Mouse (Mus musculus) MEL (cell line): ENCODE measurements at regions not wholly inside any gene's neighbourhood (a gene's known extent, or its start where the extent isn't known, plus 50 kb on each side); places are given as distances from the start of the nearest gene placed in this dataset.

Experiments
- DNase-seq: peaks from one replicate; pipeline ENCODE4 v3.0.0; 2011; ENCODE audit warnings: low read depth, low spot score
- H3K27ac ChIP-seq: 2 replicates; pipeline ENCODE4 v1.5.1; 2012; ENCODE audit warnings: low read depth, mild to moderate bottlenecking, control low read depth, low read length, moderate library complexity; ENCODE audit not compliant: control insufficient read depth
- H3K27me3 ChIP-seq, 2 experiments: fragments of 150-350 bp in 1 of 2; sonication (generic) in 1 of 2; 2 replicates each; pipeline ENCODE4 v1.6.1; 2012; ENCODE audit warnings: low read length in 2 of 2, mild to moderate bottlenecking in 2 of 2, improper control_type of control experiment in 1 of 2, moderate library complexity in 1 of 2; ENCODE audit not compliant: insufficient read depth in 2 of 2, control insufficient read depth in 1 of 2
- H3K36me3 ChIP-seq, 2 experiments: 2 replicates each; pipeline ENCODE4 v1.6.1; 2012 to 2014; ENCODE audit warnings: low read length in 2 of 2, improper control_type of control experiment in 1 of 2, inconsistent platforms in 1 of 2, mild to moderate bottlenecking in 1 of 2; ENCODE audit not compliant: insufficient read depth in 2 of 2, control insufficient read depth in 1 of 2
- H3K4me1 ChIP-seq, 2 experiments: fragments of 150-350 bp in 1 of 2; sonication (generic) in 1 of 2; 2 replicates each; pipeline ENCODE4 v1.6.1; 2012; ENCODE audit warnings: low read length in 2 of 2, improper control_type of control experiment in 1 of 2, mild to moderate bottlenecking in 1 of 2; ENCODE audit not compliant: insufficient read depth in 2 of 2, control insufficient read depth in 1 of 2
- H3K4me3 ChIP-seq, 2 experiments: fragments of 150-350 bp in 1 of 2; sonication (generic) in 1 of 2; 2 replicates each; pipeline ENCODE4 v1.5.1; 2012; ENCODE audit warnings: low read depth in 2 of 2, low read length in 2 of 2, mild to moderate bottlenecking in 2 of 2, moderate library complexity in 2 of 2, control low read depth in 1 of 2, improper control_type of control experiment in 1 of 2; ENCODE audit not compliant: control insufficient read depth in 1 of 2, insufficient read depth in 1 of 2
- H3K79me2 ChIP-seq: 2 replicates; pipeline ENCODE4 v1.6.1; 2012; ENCODE audit warnings: mild to moderate bottlenecking, low read length, moderate library complexity; ENCODE audit not compliant: control insufficient read depth, poor library complexity, insufficient read depth
- H3K9ac ChIP-seq: 2 replicates; pipeline ENCODE4 v1.6.1; 2012; ENCODE audit warnings: low read depth, mild to moderate bottlenecking, control low read depth, low read length, moderate library complexity; ENCODE audit not compliant: control insufficient read depth, poor library complexity, severe bottlenecking
- H3K9me3 ChIP-seq: fragments of 150-350 bp; sonication (generic); replicated peaks from 2 replicates; pipeline ENCODE4 v1.6.1; 2012; ENCODE audit warnings: mild to moderate bottlenecking, low read length, improper control_type of control experiment, moderate library complexity; ENCODE audit not compliant: insufficient read depth
- BHLHE40 ChIP-seq: IDR thresholded peaks from 2 replicates; pipeline ENCODE4 v1.6.1; 2012; ENCODE audit warnings: low read depth, mild to moderate bottlenecking, inconsistent platforms, low read length, improper control_type of control experiment, borderline replicate concordance
- CTCF ChIP-seq, 3 experiments: IDR thresholded peaks in 2 of 3; conservative IDR thresholded peaks in 1 of 3; 2 replicates each; pipeline ENCODE4 v1.5.1; 2011 to 2012; ENCODE audit warnings: low read length in 3 of 3, low read depth in 2 of 3, mild to moderate bottlenecking in 2 of 3, improper control_type of control experiment in 1 of 3, inconsistent platforms in 1 of 3, mixed read lengths in 1 of 3, moderate library complexity in 1 of 3; ENCODE audit not compliant: control insufficient read depth in 1 of 3, insufficient read depth in 1 of 3, poor library complexity in 1 of 3, severe bottlenecking in 1 of 3
- EP300 ChIP-seq, 2 experiments: IDR thresholded peaks; 2 replicates each; pipeline ENCODE4 v1.6.1; 2011; ENCODE audit warnings: improper control_type of control experiment in 2 of 2, low read length in 2 of 2, low read depth in 1 of 2, mild to moderate bottlenecking in 1 of 2
- ETS1 ChIP-seq: IDR thresholded peaks from 2 replicates; pipeline ENCODE4 v1.6.1; 2012; ENCODE audit warnings: low read depth, mild to moderate bottlenecking, inconsistent platforms, low read length, improper control_type of control experiment, moderate library complexity
- GABPA ChIP-seq: IDR thresholded peaks from 2 replicates; pipeline ENCODE4 v1.6.1; 2012; ENCODE audit warnings: low read depth, mild to moderate bottlenecking, inconsistent platforms, low read length, improper control_type of control experiment, moderate library complexity
- GATA1 ChIP-seq: IDR thresholded peaks from 2 replicates; pipeline ENCODE4 v1.6.1; 2011; ENCODE audit warnings: low read depth, low read length, improper control_type of control experiment
- HCFC1 ChIP-seq: IDR thresholded peaks from 2 replicates; pipeline ENCODE4 v1.6.1; 2012; ENCODE audit warnings: low read depth, mild to moderate bottlenecking, inconsistent platforms, low read length, improper control_type of control experiment, moderate library complexity
- JUND ChIP-seq: IDR thresholded peaks from 2 replicates; pipeline ENCODE4 v1.6.1; 2011; ENCODE audit warnings: low read depth, mild to moderate bottlenecking, improper control_type of control experiment, low read length
- MAX ChIP-seq: IDR thresholded peaks from 2 replicates; pipeline ENCODE4 v1.6.1; 2011; ENCODE audit warnings: low read length, improper control_type of control experiment
- MAZ ChIP-seq: IDR thresholded peaks from 2 replicates; pipeline ENCODE4 v1.6.1; 2012; ENCODE audit warnings: low read depth, mild to moderate bottlenecking, inconsistent platforms, low read length, improper control_type of control experiment
- MEF2A ChIP-seq: IDR thresholded peaks from 2 replicates; pipeline ENCODE4 v1.6.1; 2014; ENCODE audit warnings: low read depth, mild to moderate bottlenecking, inconsistent platforms, low read length, improper control_type of control experiment; ENCODE audit not compliant: poor library complexity, insufficient replicate concordance, severe bottlenecking; ENCODE audit errors: extremely low read depth
- MYB ChIP-seq: IDR thresholded peaks from 2 replicates; pipeline ENCODE4 v1.6.1; 2011; ENCODE audit warnings: mild to moderate bottlenecking, low read depth, low read length, improper control_type of control experiment
- NRF1 ChIP-seq: IDR thresholded peaks from 2 replicates; pipeline ENCODE4 v1.6.1; 2014; ENCODE audit warnings: low read depth, mild to moderate bottlenecking, inconsistent platforms, low read length, improper control_type of control experiment, moderate library complexity; ENCODE audit not compliant: poor library complexity, insufficient read depth, severe bottlenecking
- POLR2A ChIP-seq, 2 experiments: IDR thresholded peaks; 2 replicates each; pipeline ENCODE4 v1.6.1; 2011 to 2012; ENCODE audit warnings: low read length in 2 of 2, mild to moderate bottlenecking in 2 of 2, control low read depth in 1 of 2, improper control_type of control experiment in 1 of 2, low read depth in 1 of 2, moderate library complexity in 1 of 2; ENCODE audit not compliant: control insufficient read depth in 1 of 2, insufficient read depth in 1 of 2, poor library complexity in 1 of 2
- POLR2AphosphoS2 ChIP-seq: IDR thresholded peaks from 2 replicates; pipeline ENCODE4 v1.6.1; 2011; ENCODE audit warnings: low read length, improper control_type of control experiment
- POLR2AphosphoS5 ChIP-seq: IDR thresholded peaks from 2 replicates; pipeline ENCODE4 v1.6.1; 2012; ENCODE audit warnings: low read depth, borderline replicate concordance, mild to moderate bottlenecking, inconsistent platforms, low read length, moderate library complexity, mixed read lengths
- RAD21 ChIP-seq: IDR thresholded peaks from 2 replicates; pipeline ENCODE4 v1.6.1; 2011; ENCODE audit warnings: mild to moderate bottlenecking, low read depth, low read length, improper control_type of control experiment
- RCOR1 ChIP-seq: IDR thresholded peaks from 2 replicates; pipeline ENCODE4 v1.6.1; 2012; ENCODE audit warnings: low read depth, mild to moderate bottlenecking, inconsistent platforms, low read length, improper control_type of control experiment
- SMC3 ChIP-seq: IDR thresholded peaks from 2 replicates; pipeline ENCODE4 v1.6.1; 2011; ENCODE audit warnings: low read depth, low read length, improper control_type of control experiment
- UBTF ChIP-seq: IDR thresholded peaks from 2 replicates; pipeline ENCODE4 v1.6.1; 2012; ENCODE audit warnings: low read depth, mild to moderate bottlenecking, inconsistent platforms, low read length, improper control_type of control experiment, moderate library complexity, borderline replicate concordance; ENCODE audit not compliant: insufficient read depth
- USF1 ChIP-seq: IDR thresholded peaks from 2 replicates; pipeline ENCODE4 v1.6.1; 2014; ENCODE audit warnings: low read depth, mild to moderate bottlenecking, inconsistent platforms, low read length, improper control_type of control experiment, moderate library complexity
- USF2 ChIP-seq, 2 experiments: IDR thresholded peaks; 2 replicates each; pipeline ENCODE4 v1.6.1; 2011 to 2012; ENCODE audit warnings: improper control_type of control experiment in 2 of 2, low read length in 2 of 2, borderline replicate concordance in 1 of 2, inconsistent platforms in 1 of 2, low read depth in 1 of 2, mild to moderate bottlenecking in 1 of 2; ENCODE audit not compliant: insufficient read depth in 1 of 2
- ZMIZ1 ChIP-seq: IDR thresholded peaks from 2 replicates; pipeline ENCODE4 v1.6.1; 2012; ENCODE audit warnings: low read depth, mild to moderate bottlenecking, inconsistent platforms, low read length, improper control_type of control experiment, moderate library complexity
- ZNF384 ChIP-seq: IDR thresholded peaks from 2 replicates; pipeline ENCODE4 v1.6.1; 2012; ENCODE audit warnings: low read depth, mild to moderate bottlenecking, inconsistent platforms, low read length, improper control_type of control experiment

DNA sequence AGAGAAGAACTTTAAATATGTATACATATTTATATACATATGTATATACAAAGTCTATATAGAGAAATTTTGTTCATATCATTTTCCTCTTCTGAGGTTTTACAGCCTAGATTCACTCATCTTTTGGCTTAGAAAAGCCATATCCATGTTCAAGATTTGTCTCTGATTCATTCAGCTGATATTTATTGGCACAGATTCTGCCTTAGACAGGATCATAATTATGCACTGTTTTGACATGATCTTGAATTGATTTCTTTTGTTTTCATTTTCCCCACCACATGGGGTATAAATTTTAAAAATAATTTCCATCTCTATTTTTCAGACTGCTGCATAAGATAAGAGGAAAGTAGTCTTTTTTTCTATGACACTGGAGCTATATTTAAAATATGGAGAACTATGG lies 1148.9 kb upstream of the Gje1 start:
- Histone ChIP-seq H3K79me2 (no peaks in the 10 kb centered on the region), H3K9ac (no peak overlapping the region), H3K4me3 (no peak overlapping the region), H3K9me3 (no peaks in the 10 kb centered on the region), H3K27ac (no peak overlapping the region), H3K27me3 (no peaks in the 10 kb centered on the region), H3K36me3 (no peaks in the 10 kb centered on the region), H3K4me1 (no peaks in the 10 kb centered on the region)
- no peak for TF ChIP-seq USF2 (IDR thresholded peaks at IDR 0.05; ENCODE audit: borderline replicate concordance in 1 of 2, insufficient read depth in 1 of 2, low read depth in 1 of 2, low read length in 2 of 2)
- TF ChIP-seq EP300 (IDR thresholded peaks at IDR 0.05; ENCODE audit: low read depth in 1 of 2, low read length in 2 of 2), result no peak
- TF ChIP-seq GATA1, result no peak
- no peak for TF ChIP-seq GABPA
- TF ChIP-seq POLR2AphosphoS2, result no peak
- TF ChIP-seq HCFC1, result no peak
- no peak for TF ChIP-seq JUND
- TF ChIP-seq NRF1, result no peak
- no peak for TF ChIP-seq USF1
- no peak for TF ChIP-seq MAX
- no peak for TF ChIP-seq POLR2AphosphoS5
- no peak for TF ChIP-seq MYB
- no peak for TF ChIP-seq ZMIZ1
- TF ChIP-seq CTCF (IDR thresholded peaks at IDR 0.05 in 2 of 3, conservative IDR thresholded peaks at IDR 0.05 in 1 of 3; ENCODE audit: control insufficient read depth in 1 of 3, insufficient read depth in 1 of 3, low read depth in 2 of 3, low read length in 3 of 3, poor library complexity in 1 of 3, severe bottlenecking in 1 of 3), result no peak
- no peak for TF ChIP-seq SMC3
- TF ChIP-seq RCOR1, result no peak
- TF ChIP-seq ETS1, result no peak
- no peak for TF ChIP-seq UBTF
- TF ChIP-seq MAZ, result no peak
- TF ChIP-seq POLR2A (IDR thresholded peaks at IDR 0.05; ENCODE audit: control insufficient read depth in 1 of 2, insufficient read depth in 1 of 2, low read depth in 1 of 2, low read length in 2 of 2, poor library complexity in 1 of 2), result no peak
- no peak for DNase-seq

DNA sequence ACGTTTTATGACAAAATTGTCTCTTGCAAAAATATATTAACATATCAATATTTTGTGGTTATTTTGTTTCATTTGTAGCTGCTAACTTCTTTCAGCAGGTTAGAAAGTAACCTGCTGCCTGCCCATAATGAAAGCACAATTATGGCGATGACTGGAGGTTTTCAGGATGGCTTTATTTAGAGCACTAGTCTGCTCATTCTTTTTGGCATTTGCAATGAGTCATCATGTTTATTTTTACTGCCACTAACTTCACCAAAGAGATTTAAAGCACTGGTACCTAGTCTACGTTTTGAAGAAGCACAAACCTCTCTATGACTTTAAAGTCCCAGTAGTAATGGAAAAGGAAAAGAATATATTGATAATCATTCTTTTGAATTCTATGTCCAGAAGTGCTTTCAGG lies 1123.4 kb upstream of the Gje1 start:
- TF ChIP-seq MEF2A, result no peak
- TF ChIP-seq USF1, result no peak
- TF ChIP-seq RAD21, result no peak
- TF ChIP-seq SMC3, result no peak
- no peak for TF ChIP-seq ZNF384
- TF ChIP-seq BHLHE40, result no peak
- Histone ChIP-seq H3K27me3 (no peaks in the 10 kb centered on the region), H3K4me3 (no peak overlapping the region), H3K9ac (no peak overlapping the region), H3K79me2 (no peaks in the 10 kb centered on the region), H3K27ac (no peak overlapping the region), H3K4me1 (no peaks in the 10 kb centered on the region), H3K36me3 (no peaks in the 10 kb centered on the region), H3K9me3 (no peaks in the 10 kb centered on the region)
- DNase-seq, result no peak
